Mouse (Mus musculus) heart, adult 2 months (tissue): ENCODE data around the gene BC004004.

ENCODE experiments used
- CTCF ChIP-seq: fragments of 200-600 bp; IDR thresholded peaks from 2 replicates; pipeline ENCODE4 v1.8.1; 2022; ENCODE audit warnings: antibody characterized with exemption, mild to moderate bottlenecking, moderate library complexity
- POLR2A ChIP-seq: fragments of 200-500 bp; IDR thresholded peaks from 2 replicates; pipeline ENCODE4 v1.6.1; 2011; ENCODE audit warnings: mild to moderate bottlenecking, low read depth, low read length, control low read depth; ENCODE audit not compliant: insufficient read depth

GRCm38 (mm10) chr17:29323625-29324024 lies 55.0 kb downstream of the BC004004 start:
- TF ChIP-seq CTCF (no peak), POLR2A (no peak)
